Mouse (Mus musculus) liver, postnatal 0 days (tissue): ENCODE measurements around the gene Rhpn2.

ENCODE experiments used
- CTCF ChIP-seq: sonication (generic); IDR thresholded peaks from 2 replicates; pipeline ENCODE4 v1.5.1; 2016; ENCODE audit warnings: antibody characterized with exemption, low read depth
- EP300 ChIP-seq: IDR thresholded peaks from 2 replicates; pipeline ENCODE4 v1.6.1; 2016; ENCODE audit warnings: antibody characterized with exemption, low read depth, mild to moderate bottlenecking

DNA sequence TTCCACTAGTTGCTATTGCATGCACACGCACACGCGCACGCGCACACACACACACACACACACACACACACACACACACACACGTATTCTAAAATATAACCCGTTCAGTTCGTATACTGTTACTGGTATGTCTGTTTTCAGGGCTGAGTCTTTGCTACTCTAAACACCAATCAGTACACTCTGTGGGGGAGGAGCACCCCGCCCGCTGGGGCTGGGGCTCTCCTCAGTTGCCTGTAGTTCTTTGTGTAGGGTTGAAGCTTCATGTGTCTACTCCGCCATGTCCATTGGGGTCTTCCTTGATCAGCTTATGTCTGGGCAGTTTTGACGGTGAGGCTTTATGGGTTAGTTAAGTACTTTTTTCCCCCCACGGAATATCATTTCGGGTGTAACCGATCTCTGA, 19.3 kb downstream of the Rhpn2 start:
- no peak for TF ChIP-seq CTCF
- TF ChIP-seq EP300, result no peak
